Mouse (Mus musculus): ENCODE measurements around the gene Mef2c. TPM values are rescaled to one million over a fixed set of nuclear protein-coding genes. Genes with fewer than 3 reads are reported as not detected.

Gene Mef2c
- total and polyA plus RNA-seq, 3 experiments: not detected

- TF ChIP-seq USF1 (IDR thresholded peaks at IDR 0.05; ENCODE audit: low read depth, low read length) (no peak), TBP (IDR thresholded peaks at IDR 0.05; ENCODE audit: low read depth, low read length) (no peak), EP300 (IDR thresholded peaks at IDR 0.05; ENCODE audit: low read depth in 1 of 2, low read length in 2 of 2) (no peak)
- no peak overlapping the region for H3K9ac ChIP-seq (ENCODE audit: control insufficient read depth, low read depth, low read length, poor library complexity, severe bottlenecking)
- no peak overlapping the region for H3K27ac ChIP-seq (ENCODE audit: control insufficient read depth, low read depth, low read length)
Measured at GRCm38 (mm10) chr13:83551259-83551658, 47.4 kb downstream of the Mef2c start.

GRCm38 (mm10) chr13:83552051-83552450 lies 48.2 kb downstream of the Mef2c start:
- Histone ChIP-seq H3K4me1 (ENCODE audit: control insufficient read depth in 1 of 2, insufficient read depth in 2 of 2, low read length in 2 of 2) (no peaks in the 10 kb centered on the region), H3K27ac (ENCODE audit: control insufficient read depth, low read depth, low read length) (no peak overlapping the region), H3K27me3 (ENCODE audit: control insufficient read depth in 1 of 2, insufficient read depth in 2 of 2, low read length in 2 of 2) (no peaks in the 10 kb centered on the region), H3K9ac (ENCODE audit: control insufficient read depth, low read depth, low read length, poor library complexity, severe bottlenecking) (no peak overlapping the region), H3K9me3 (replicated peaks; ENCODE audit: insufficient read depth, low read length) (no peaks in the 10 kb centered on the region), H3K4me3 (ENCODE audit: control insufficient read depth in 1 of 2, insufficient read depth in 1 of 2, low read depth in 2 of 2, low read length in 2 of 2) (no peak overlapping the region), H3K36me3 (ENCODE audit: control insufficient read depth in 1 of 2, insufficient read depth in 2 of 2, low read length in 2 of 2) (no peaks in the 10 kb centered on the region), H3K79me2 (ENCODE audit: control insufficient read depth, insufficient read depth, low read length, poor library complexity) (no peaks in the 10 kb centered on the region)
- DNase-seq (ENCODE audit: low read depth, low spot score): no peak
- TF ChIP-seq ZC3H11A (IDR thresholded peaks at IDR 0.05; ENCODE audit: low read depth, low read length): no peak
- TF ChIP-seq RCOR1 (IDR thresholded peaks at IDR 0.05; ENCODE audit: low read depth, low read length): no peak
- no peak for TF ChIP-seq RAD21 (IDR thresholded peaks at IDR 0.05; ENCODE audit: low read depth, low read length)
- TF ChIP-seq MAZ (IDR thresholded peaks at IDR 0.05; ENCODE audit: low read depth, low read length): no peak
- no peak for TF ChIP-seq CHD2 (IDR thresholded peaks at IDR 0.05; ENCODE audit: low read length)
- no peak for TF ChIP-seq HCFC1 (IDR thresholded peaks at IDR 0.05; ENCODE audit: low read depth, low read length)
- no peak for TF ChIP-seq MAX (IDR thresholded peaks at IDR 0.05; ENCODE audit: low read length)
- TF ChIP-seq UBTF (IDR thresholded peaks at IDR 0.05; ENCODE audit: borderline replicate concordance, insufficient read depth, low read depth, low read length): no peak
- no peak for TF ChIP-seq NRF1 (IDR thresholded peaks at IDR 0.05; ENCODE audit: insufficient read depth, low read depth, low read length, poor library complexity, severe bottlenecking)
- no peak for TF ChIP-seq TCF12 (IDR thresholded peaks at IDR 0.05; ENCODE audit: low read depth, low read length)
- no peak for TF ChIP-seq MAFK (IDR thresholded peaks at IDR 0.05; ENCODE audit: borderline replicate concordance, low read depth, low read length)
- no peak for TF ChIP-seq USF1 (IDR thresholded peaks at IDR 0.05; ENCODE audit: low read depth, low read length)
- TF ChIP-seq ETS1 (IDR thresholded peaks at IDR 0.05; ENCODE audit: low read depth, low read length): no peak
- TF ChIP-seq POLR2AphosphoS2 (IDR thresholded peaks at IDR 0.05; ENCODE audit: low read length): no peak

More at GRCm38 (mm10) chr13:83551259-83551658, 47.4 kb downstream of the Mef2c start:
- Histone ChIP-seq H3K4me1 (ENCODE audit: control insufficient read depth in 1 of 2, insufficient read depth in 2 of 2, low read length in 2 of 2) (no peaks in the 10 kb centered on the region), H3K36me3 (ENCODE audit: control insufficient read depth in 1 of 2, insufficient read depth in 2 of 2, low read length in 2 of 2) (no peaks in the 10 kb centered on the region), H3K9me3 (replicated peaks; ENCODE audit: insufficient read depth, low read length) (no peaks in the 10 kb centered on the region), H3K4me3 (ENCODE audit: control insufficient read depth in 1 of 2, insufficient read depth in 1 of 2, low read depth in 2 of 2, low read length in 2 of 2) (no peak overlapping the region), H3K79me2 (ENCODE audit: control insufficient read depth, insufficient read depth, low read length, poor library complexity) (no peaks in the 10 kb centered on the region), H3K27me3 (ENCODE audit: control insufficient read depth in 1 of 2, insufficient read depth in 2 of 2, low read length in 2 of 2) (no peaks in the 10 kb centered on the region)
- no peak for DNase-seq (ENCODE audit: low read depth, low spot score)
